In genomic region chr7:102064655-102065045, GRCm38 (mm10) we compare ENCODE assay signal across 9 mouse cellular contexts. TPM values are rescaled to one million over a fixed set of nuclear protein-coding genes. Genes with fewer than 3 reads are reported as not detected.
DNase-seq lines count a peak whose midpoint lies in the region; ATAC-seq and TF ChIP-seq lines count a peak whose summit lies in the region.
"Had no signal": no experiment of that assay in that cellular context is flagged by ENCODE, and none has a peak within 500 bp of the region (broad histone marks: within the 10 kb centered on the region; RNA-seq: fewer than 3 reads in every experiment).

No protein-coding gene starts in this region.

- peak overlapping the region; percentile 70 for H3K9ac ChIP-seq in liver, embryonic 11.5 days (ENCODE audit: low read depth, low read length)

- TF ChIP-seq POLR2A in testis, adult 2 months (IDR thresholded peaks at IDR 0.05; ENCODE audit: control insufficient read depth, low read depth, low read length) = no peak

- WGBS in liver, embryonic 11.5 days = 1% methylated on average over 9 of the region's 9 CpGs

- DNase-seq in frontal cortex, postnatal 36 days (ENCODE audit: low spot score in 2 of 2) = no peak
- DNase-seq in testis, postnatal 14 days (ENCODE audit: low spot score) = no peak
- DNase-seq in liver, embryonic 11.5 days (ENCODE audit: low spot score) = no peak
- DNase-seq in adrenal gland, postnatal 25 days = no peak
- no peak for DNase-seq in ovary, adult 18-20 months (ENCODE audit: low spot score)
- no peak for DNase-seq in Muller cell, postnatal 12 days (ENCODE audit: inconsistent ontology term)

- TF ChIP-seq CTCF in testis, adult 2 months (IDR thresholded peaks at IDR 0.05; ENCODE audit: control insufficient read depth, insufficient read depth, insufficient replicate concordance, low read depth, low read length) = no peak

- peak; percentile 35 for ATAC-seq in frontal cortex, adult (ENCODE audit: low TSS enrichment)
- peak; percentile 6; the same call in 1 of the 2 replicates for ATAC-seq in liver, embryonic 11.5 days (replicated peaks; ENCODE audit: low FRiP score)

- no peaks in the 10 kb centered on the region for H3K27me3 ChIP-seq in testis, adult 2 months (ENCODE audit: control insufficient read depth, insufficient read depth, low read length)
- H3K27me3 ChIP-seq in liver, embryonic 11.5 days (replicated peaks; ENCODE audit: control insufficient read depth, insufficient read depth, low read length) = no peaks in the 10 kb centered on the region

- H3K4me1 ChIP-seq in testis, adult 2 months (ENCODE audit: control insufficient read depth, insufficient read depth, low read length) = peaks cover 4% of the 10 kb centered on the region
- H3K4me1 ChIP-seq in liver, embryonic 11.5 days (replicated peaks; ENCODE audit: control insufficient read depth, insufficient read depth, low read length) = peaks cover 15% of the 10 kb centered on the region

- peak overlapping the region; percentile 87 for H3K4me3 ChIP-seq in testis, adult 2 months (ENCODE audit: control insufficient read depth, low read depth, low read length)
- peak overlapping the region; percentile 70 for H3K4me3 ChIP-seq in liver, embryonic 11.5 days (ENCODE audit: low read depth, low read length)

- H3K27ac ChIP-seq in testis, adult 2 months (ENCODE audit: control insufficient read depth, insufficient read depth, low read depth, low read length) = peak overlapping the region; percentile 78
- H3K27ac ChIP-seq in liver, embryonic 11.5 days (ENCODE audit: low read depth, low read length) = peak overlapping the region; percentile 16; the same call in 1 of the 2 replicates

- peak overlapping the region; percentile 78 for H3K4me2 ChIP-seq in liver, embryonic 11.5 days

- H3K36me3 ChIP-seq in testis, adult 2 months (ENCODE audit: control insufficient read depth, insufficient read depth, low read length) = no peaks in the 10 kb centered on the region
- no peaks in the 10 kb centered on the region; the same call in 1 of the 2 replicates for H3K36me3 ChIP-seq in liver, embryonic 11.5 days (ENCODE audit: control insufficient read depth, insufficient read depth, low read length)

- H3K9me3 ChIP-seq in liver, embryonic 11.5 days (ENCODE audit: control insufficient read depth, low read length) = no peaks in the 10 kb centered on the region

RNA-seq across cellular contexts. Expression of gene Rnf121, which starts 0.6 kb away (rescaled TPM):
- 34.9 and 38.0 TPM in 2 replicates for polyA plus RNA-seq in testis, adult 2 months (2012; rRNA removed)
- 16.4 and 16.7 TPM in 2 replicates for polyA plus RNA-seq in liver, embryonic 11.5 days (2014; fragmentation: Nextera tagmentation; extraction: Ambion mirVana)
- 28.5 and 34.7 TPM in 2 replicates for total RNA-seq in adrenal gland, postnatal 25 days (2021)

RNA-seq across cellular contexts. Expression of gene Xndc1, which starts 0.7 kb away (rescaled TPM):
- polyA plus RNA-seq in testis, adult 2 months (2012; rRNA removed) = 47.9 and 54.6 TPM in 2 replicates
- polyA plus RNA-seq in liver, embryonic 11.5 days (2014; fragmentation: Nextera tagmentation; extraction: Ambion mirVana) = 19.5 and 24.6 TPM in 2 replicates
- total RNA-seq in adrenal gland, postnatal 25 days (2021) = 18.0 and 19.9 TPM in 2 replicates

RNA-seq across cellular contexts. Expression of gene Xntrpc, which starts 0.9 kb away (rescaled TPM):
- 5.5 and 7.4 TPM in 2 replicates for polyA plus RNA-seq in testis, adult 2 months (2012; rRNA removed)
- polyA plus RNA-seq in liver, embryonic 11.5 days (2014; fragmentation: Nextera tagmentation; extraction: Ambion mirVana) = 0.71 and 0.81 TPM in 2 replicates
- 0.33 and 1.9 TPM in 2 replicates for total RNA-seq in adrenal gland, postnatal 25 days (2021)

RNA-seq across cellular contexts. Expression of gene Trpc2, which starts 18.3 kb away (rescaled TPM):
- not detected in 2 replicates for polyA plus RNA-seq in testis, adult 2 months (2012; rRNA removed)
- not detected in 2 replicates for polyA plus RNA-seq in liver, embryonic 11.5 days (2014; fragmentation: Nextera tagmentation; extraction: Ambion mirVana)
- 0.67 TPM in 1 of 2 replicates, not detected in the other for total RNA-seq in adrenal gland, postnatal 25 days (2021)
- polyA plus RNA-seq: gonadal fat pad, adult 2 months had no signal

RNA-seq across cellular contexts. Expression of gene Art1, which starts 36.9 kb away (rescaled TPM):
- 6.7 and 9.4 TPM in 2 replicates for polyA plus RNA-seq in testis, adult 2 months (2012; rRNA removed)
- polyA plus RNA-seq in liver, embryonic 11.5 days (2014; fragmentation: Nextera tagmentation; extraction: Ambion mirVana) = 0.38 and 1.1 TPM in 2 replicates
- total RNA-seq in adrenal gland, postnatal 25 days (2021) = not detected in 2 replicates
